Mouse (Mus musculus) midbrain, embryonic 15.5 days (tissue): ENCODE data around the gene Magohb. TPM values are rescaled to one million over a fixed set of nuclear protein-coding genes. Genes with fewer than 3 reads are reported as not detected.

Source experiments
- ATAC-seq: fragments of 200-750 bp; cut with Nextera tagmentation; replicated peaks from 2 replicates; pipeline ENCODE4 v1.8.0; 2017; ENCODE audit warnings: moderate TSS enrichment
- H3K27ac ChIP-seq: fragments of 300-500 bp; sonication (generic); 2 replicates; pipeline ENCODE4 v1.5.1; 2015; ENCODE audit warnings: mild to moderate bottlenecking, inconsistent platforms
- H3K27me3 ChIP-seq: fragments of 300-500 bp; sonication (generic); replicated peaks from 2 replicates; pipeline ENCODE4 v1.6.1; 2015; ENCODE audit warnings: inconsistent platforms
- H3K36me3 ChIP-seq: fragments of 300-500 bp; sonication (generic); replicated peaks from 2 replicates; pipeline ENCODE4 v1.6.1; 2015; ENCODE audit warnings: inconsistent platforms
- H3K4me1 ChIP-seq: fragments of 300-500 bp; sonication (generic); 2 replicates; pipeline ENCODE4 v1.6.1; 2015; ENCODE audit warnings: inconsistent platforms
- H3K4me2 ChIP-seq: fragments of 300-500 bp; sonication (generic); 2 replicates; pipeline ENCODE4 v1.6.1; 2015; ENCODE audit warnings: inconsistent platforms, mild to moderate bottlenecking, moderate library complexity
- H3K4me3 ChIP-seq: fragments of 300-500 bp; sonication (generic); 2 replicates; pipeline ENCODE4 v1.5.1; 2015; ENCODE audit warnings: mild to moderate bottlenecking, inconsistent platforms
- H3K9ac ChIP-seq: fragments of 300-500 bp; sonication (generic); 2 replicates; pipeline ENCODE4 v1.6.1; 2015; ENCODE audit warnings: mild to moderate bottlenecking, inconsistent platforms
- H3K9me3 ChIP-seq: fragments of 300-500 bp; sonication (generic); 2 replicates; pipeline ENCODE4 v1.6.1; 2016; ENCODE audit warnings: inconsistent platforms
- WGBS: fragments of 180-500 bp; shearing (Covaris S2); methylation state at CpG from one replicate; pipeline ENCODE4 v1.1.7; 2015; ENCODE audit warnings: mixed read lengths; 5-methylcytosine and 5-hydroxymethylcytosine counted together
- polyA plus RNA-seq: library from polyadenylated mRNA; unstranded; fragments of >200 nt; fragmentation: Nextera tagmentation; extraction: Ambion mirVana; gene quantifications from 2 replicates; pipeline ENCODE4 v1.2.1, GENCODE M21; 2015

The Magohb gene
- polyA plus RNA-seq = 37.1 and 39.2 TPM in 2 replicates

- ATAC-seq = peak; percentile 95
- Histone ChIP-seq H3K27me3 (no peaks in the 10 kb centered on the region), H3K9ac (peak within 1 kb of the TSS; percentile 53), H3K4me2 (peak within 1 kb of the TSS; percentile 60), H3K4me3 (peak within 1 kb of the TSS; percentile 53), H3K9me3 (no peaks in the 10 kb centered on the region), H3K27ac (peak within 1 kb of the TSS; percentile 79), H3K4me1 (peaks cover 10% of the 10 kb centered on the region), H3K36me3 (no peaks in the 10 kb centered on the region)
- WGBS = 2% methylated on average over 51 of the region's 51 CpGs
Observed at GRCm38 (mm10) chr6:131292991-131293788, at the start of gene Magohb. Magohb (minus strand) TSS chr6:131293244.

- WGBS = 81% methylated on average over 3 of the region's 3 CpGs
- Histone ChIP-seq H3K27me3 (no peaks in the 10 kb centered on the region), H3K4me1 (no peaks in the 10 kb centered on the region), H3K9me3 (no peaks in the 10 kb centered on the region), H3K27ac (no peak overlapping the region), H3K4me2 (no peak overlapping the region), H3K36me3 (no peaks in the 10 kb centered on the region), H3K9ac (no peak overlapping the region), H3K4me3 (no peak overlapping the region)
- no peak for ATAC-seq
Observed at GRCm38 (mm10) chr6:131340082-131340481, 47.0 kb upstream of the Magohb start.

GRCm38 (mm10) chr6:131339309-131339708 lies 46.3 kb upstream of the Magohb start:
- no peaks in the 10 kb centered on the region for H3K9me3 ChIP-seq
- H3K27ac ChIP-seq = no peak overlapping the region
- WGBS = 78% methylated on average over 3 of the region's 3 CpGs
- H3K9ac ChIP-seq = no peak overlapping the region
- no peak for ATAC-seq
- H3K27me3 ChIP-seq = no peaks in the 10 kb centered on the region
- no peaks in the 10 kb centered on the region for H3K4me1 ChIP-seq
- H3K4me2 ChIP-seq = no peak overlapping the region
- H3K36me3 ChIP-seq = no peaks in the 10 kb centered on the region
- no peak overlapping the region for H3K4me3 ChIP-seq

GRCm38 (mm10) chr6:131338787-131339186 lies 45.7 kb upstream of the Magohb start:
- WGBS = 82% methylated on average over 1 of the region's 1 CpGs
- no peaks in the 10 kb centered on the region for H3K36me3 ChIP-seq
- H3K27ac ChIP-seq = no peak overlapping the region
- no peak for ATAC-seq
- H3K4me3 ChIP-seq = no peak overlapping the region
- no peak overlapping the region for H3K9ac ChIP-seq
- no peaks in the 10 kb centered on the region for H3K4me1 ChIP-seq
- H3K27me3 ChIP-seq = no peaks in the 10 kb centered on the region
- H3K4me2 ChIP-seq = no peak overlapping the region
- no peaks in the 10 kb centered on the region for H3K9me3 ChIP-seq

- Histone ChIP-seq H3K4me3 (no peak overlapping the region), H3K9me3 (no peaks in the 10 kb centered on the region), H3K9ac (no peak overlapping the region), H3K4me1 (no peaks in the 10 kb centered on the region), H3K36me3 (no peaks in the 10 kb centered on the region), H3K4me2 (no peak overlapping the region), H3K27ac (no peak overlapping the region), H3K27me3 (no peaks in the 10 kb centered on the region)
- no peak for ATAC-seq
- WGBS = 80% methylated on average over 2 of the region's 2 CpGs
Observed at GRCm38 (mm10) chr6:131327076-131327475, 34.0 kb upstream of the Magohb start.

GRCm38 (mm10) chr6:131321854-131322639 lies 29.0 kb upstream of the Magohb start:
- ATAC-seq = no peak
- WGBS = 77% methylated on average over 3 of the region's 3 CpGs
- Histone ChIP-seq H3K9ac (no peak overlapping the region), H3K27me3 (no peaks in the 10 kb centered on the region), H3K4me1 (no peaks in the 10 kb centered on the region), H3K9me3 (no peaks in the 10 kb centered on the region), H3K4me3 (no peak overlapping the region), H3K36me3 (no peaks in the 10 kb centered on the region), H3K27ac (no peak overlapping the region), H3K4me2 (no peak overlapping the region)

- Histone ChIP-seq H3K4me1 (no peaks in the 10 kb centered on the region), H3K27ac (no peak overlapping the region), H3K27me3 (no peaks in the 10 kb centered on the region), H3K36me3 (no peaks in the 10 kb centered on the region), H3K9me3 (no peaks in the 10 kb centered on the region), H3K4me3 (no peak overlapping the region), H3K9ac (no peak overlapping the region), H3K4me2 (no peak overlapping the region)
- ATAC-seq = no peak
- WGBS = 90% methylated on average over 7 of the region's 7 CpGs
Observed at GRCm38 (mm10) chr6:131316155-131317101, 23.4 kb upstream of the Magohb start.

GRCm38 (mm10) chr6:131308031-131308430 lies 15.0 kb upstream of the Magohb start:
- Histone ChIP-seq H3K9ac (no peak overlapping the region), H3K4me3 (no peak overlapping the region), H3K27me3 (no peaks in the 10 kb centered on the region), H3K9me3 (no peaks in the 10 kb centered on the region), H3K27ac (no peak overlapping the region), H3K4me1 (no peaks in the 10 kb centered on the region), H3K36me3 (no peaks in the 10 kb centered on the region), H3K4me2 (no peak overlapping the region)
- no peak for ATAC-seq
- WGBS = 72% methylated on average over 3 of the region's 3 CpGs

GRCm38 (mm10) chr6:131304776-131305175 lies 11.7 kb upstream of the Magohb start:
- Histone ChIP-seq H3K9me3 (no peaks in the 10 kb centered on the region), H3K4me3 (no peak overlapping the region), H3K27me3 (no peaks in the 10 kb centered on the region), H3K4me2 (no peak overlapping the region), H3K36me3 (no peaks in the 10 kb centered on the region), H3K27ac (no peak overlapping the region), H3K9ac (no peak overlapping the region), H3K4me1 (no peaks in the 10 kb centered on the region)
- ATAC-seq = no peak
- WGBS = 69% methylated on average over 3 of the region's 3 CpGs

- ATAC-seq = no peak
- Histone ChIP-seq H3K9ac (no peak overlapping the region), H3K4me2 (no peak overlapping the region), H3K27ac (no peak overlapping the region), H3K4me3 (no peak overlapping the region), H3K4me1 (no peaks in the 10 kb centered on the region), H3K36me3 (no peaks in the 10 kb centered on the region), H3K9me3 (no peaks in the 10 kb centered on the region), H3K27me3 (no peaks in the 10 kb centered on the region)
Observed at GRCm38 (mm10) chr6:131298531-131298930, 5.5 kb upstream of the Magohb start.

- ATAC-seq = no peak
- Histone ChIP-seq H3K4me1 (peaks cover 10% of the 10 kb centered on the region), H3K27me3 (no peaks in the 10 kb centered on the region), H3K4me3 (no peak overlapping the region), H3K27ac (no peak overlapping the region), H3K9me3 (no peaks in the 10 kb centered on the region), H3K4me2 (no peak overlapping the region), H3K36me3 (no peaks in the 10 kb centered on the region), H3K9ac (no peak overlapping the region)
- 87% methylated on average over 5 of the region's 5 CpGs for WGBS
Observed at GRCm38 (mm10) chr6:131294435-131295112, 1.5 kb upstream of the Magohb start.
